Mouse (Mus musculus) MEL (cell line): Measurements from ENCODE around the gene 1600012H06Rik. TPM values are rescaled to one million over a fixed set of nuclear protein-coding genes. Genes with fewer than 3 reads are reported as not detected.
A peak's percentile ranks its signal among the peaks of the same experiment; 100 is the strongest.

Experiments
- DNase-seq: peaks from one replicate; pipeline ENCODE4 v3.0.0; 2011; ENCODE audit warnings: low read depth, low spot score
- H3K27ac ChIP-seq: 2 replicates; pipeline ENCODE4 v1.5.1; 2012; ENCODE audit warnings: low read depth, mild to moderate bottlenecking, control low read depth, low read length, moderate library complexity; ENCODE audit not compliant: control insufficient read depth
- H3K27me3 ChIP-seq, 2 experiments: fragments of 150-350 bp in 1 of 2; sonication (generic) in 1 of 2; 2 replicates each; pipeline ENCODE4 v1.6.1; 2012; ENCODE audit warnings: low read length in 2 of 2, mild to moderate bottlenecking in 2 of 2, improper control_type of control experiment in 1 of 2, moderate library complexity in 1 of 2; ENCODE audit not compliant: insufficient read depth in 2 of 2, control insufficient read depth in 1 of 2
- H3K36me3 ChIP-seq, 2 experiments: 2 replicates each; pipeline ENCODE4 v1.6.1; 2012 to 2014; ENCODE audit warnings: low read length in 2 of 2, improper control_type of control experiment in 1 of 2, inconsistent platforms in 1 of 2, mild to moderate bottlenecking in 1 of 2; ENCODE audit not compliant: insufficient read depth in 2 of 2, control insufficient read depth in 1 of 2
- H3K4me1 ChIP-seq, 2 experiments: fragments of 150-350 bp in 1 of 2; sonication (generic) in 1 of 2; 2 replicates each; pipeline ENCODE4 v1.6.1; 2012; ENCODE audit warnings: low read length in 2 of 2, improper control_type of control experiment in 1 of 2, mild to moderate bottlenecking in 1 of 2; ENCODE audit not compliant: insufficient read depth in 2 of 2, control insufficient read depth in 1 of 2
- H3K4me3 ChIP-seq, 2 experiments: fragments of 150-350 bp in 1 of 2; sonication (generic) in 1 of 2; 2 replicates each; pipeline ENCODE4 v1.5.1; 2012; ENCODE audit warnings: low read depth in 2 of 2, low read length in 2 of 2, mild to moderate bottlenecking in 2 of 2, moderate library complexity in 2 of 2, control low read depth in 1 of 2, improper control_type of control experiment in 1 of 2; ENCODE audit not compliant: control insufficient read depth in 1 of 2, insufficient read depth in 1 of 2
- H3K79me2 ChIP-seq: 2 replicates; pipeline ENCODE4 v1.6.1; 2012; ENCODE audit warnings: mild to moderate bottlenecking, low read length, moderate library complexity; ENCODE audit not compliant: control insufficient read depth, poor library complexity, insufficient read depth
- H3K9ac ChIP-seq: 2 replicates; pipeline ENCODE4 v1.6.1; 2012; ENCODE audit warnings: low read depth, mild to moderate bottlenecking, control low read depth, low read length, moderate library complexity; ENCODE audit not compliant: control insufficient read depth, poor library complexity, severe bottlenecking
- H3K9me3 ChIP-seq: fragments of 150-350 bp; sonication (generic); replicated peaks from 2 replicates; pipeline ENCODE4 v1.6.1; 2012; ENCODE audit warnings: mild to moderate bottlenecking, low read length, improper control_type of control experiment, moderate library complexity; ENCODE audit not compliant: insufficient read depth
- CTCF ChIP-seq, 3 experiments: IDR thresholded peaks in 2 of 3; conservative IDR thresholded peaks in 1 of 3; 2 replicates each; pipeline ENCODE4 v1.5.1; 2011 to 2012; ENCODE audit warnings: low read length in 3 of 3, low read depth in 2 of 3, mild to moderate bottlenecking in 2 of 3, improper control_type of control experiment in 1 of 3, inconsistent platforms in 1 of 3, mixed read lengths in 1 of 3, moderate library complexity in 1 of 3; ENCODE audit not compliant: control insufficient read depth in 1 of 3, insufficient read depth in 1 of 3, poor library complexity in 1 of 3, severe bottlenecking in 1 of 3
- E2F4 ChIP-seq: IDR thresholded peaks from 2 replicates; pipeline ENCODE4 v1.6.1; 2011; ENCODE audit warnings: low read depth, low read length, improper control_type of control experiment, borderline replicate concordance
- ELF1 ChIP-seq: IDR thresholded peaks from 2 replicates; pipeline ENCODE4 v1.6.1; 2014; ENCODE audit warnings: low read depth, mild to moderate bottlenecking, inconsistent platforms, low read length, improper control_type of control experiment, moderate library complexity
- EP300 ChIP-seq, 2 experiments: IDR thresholded peaks; 2 replicates each; pipeline ENCODE4 v1.6.1; 2011; ENCODE audit warnings: improper control_type of control experiment in 2 of 2, low read length in 2 of 2, low read depth in 1 of 2, mild to moderate bottlenecking in 1 of 2
- ETS1 ChIP-seq: IDR thresholded peaks from 2 replicates; pipeline ENCODE4 v1.6.1; 2012; ENCODE audit warnings: low read depth, mild to moderate bottlenecking, inconsistent platforms, low read length, improper control_type of control experiment, moderate library complexity
- GABPA ChIP-seq: IDR thresholded peaks from 2 replicates; pipeline ENCODE4 v1.6.1; 2012; ENCODE audit warnings: low read depth, mild to moderate bottlenecking, inconsistent platforms, low read length, improper control_type of control experiment, moderate library complexity
- GATA1 ChIP-seq: IDR thresholded peaks from 2 replicates; pipeline ENCODE4 v1.6.1; 2011; ENCODE audit warnings: low read depth, low read length, improper control_type of control experiment
- HCFC1 ChIP-seq: IDR thresholded peaks from 2 replicates; pipeline ENCODE4 v1.6.1; 2012; ENCODE audit warnings: low read depth, mild to moderate bottlenecking, inconsistent platforms, low read length, improper control_type of control experiment, moderate library complexity
- JUND ChIP-seq: IDR thresholded peaks from 2 replicates; pipeline ENCODE4 v1.6.1; 2011; ENCODE audit warnings: low read depth, mild to moderate bottlenecking, improper control_type of control experiment, low read length
- MAX ChIP-seq: IDR thresholded peaks from 2 replicates; pipeline ENCODE4 v1.6.1; 2011; ENCODE audit warnings: low read length, improper control_type of control experiment
- MAZ ChIP-seq: IDR thresholded peaks from 2 replicates; pipeline ENCODE4 v1.6.1; 2012; ENCODE audit warnings: low read depth, mild to moderate bottlenecking, inconsistent platforms, low read length, improper control_type of control experiment
- MXI1 ChIP-seq: IDR thresholded peaks from 2 replicates; pipeline ENCODE4 v1.6.1; 2011; ENCODE audit warnings: mild to moderate bottlenecking, low read depth, low read length, improper control_type of control experiment
- MYB ChIP-seq: IDR thresholded peaks from 2 replicates; pipeline ENCODE4 v1.6.1; 2011; ENCODE audit warnings: mild to moderate bottlenecking, low read depth, low read length, improper control_type of control experiment
- MYC ChIP-seq: IDR thresholded peaks from 2 replicates; pipeline ENCODE4 v1.6.1; 2011; ENCODE audit warnings: low read depth, mild to moderate bottlenecking, low read length, improper control_type of control experiment, moderate library complexity
- NELFE ChIP-seq: IDR thresholded peaks from 2 replicates; pipeline ENCODE4 v1.6.1; 2011; ENCODE audit warnings: low read depth, low read length, improper control_type of control experiment
- POLR2A ChIP-seq, 2 experiments: IDR thresholded peaks; 2 replicates each; pipeline ENCODE4 v1.6.1; 2011 to 2012; ENCODE audit warnings: low read length in 2 of 2, mild to moderate bottlenecking in 2 of 2, control low read depth in 1 of 2, improper control_type of control experiment in 1 of 2, low read depth in 1 of 2, moderate library complexity in 1 of 2; ENCODE audit not compliant: control insufficient read depth in 1 of 2, insufficient read depth in 1 of 2, poor library complexity in 1 of 2
- POLR2AphosphoS2 ChIP-seq: IDR thresholded peaks from 2 replicates; pipeline ENCODE4 v1.6.1; 2011; ENCODE audit warnings: low read length, improper control_type of control experiment
- POLR2AphosphoS5 ChIP-seq: IDR thresholded peaks from 2 replicates; pipeline ENCODE4 v1.6.1; 2012; ENCODE audit warnings: low read depth, borderline replicate concordance, mild to moderate bottlenecking, inconsistent platforms, low read length, moderate library complexity, mixed read lengths
- RCOR1 ChIP-seq: IDR thresholded peaks from 2 replicates; pipeline ENCODE4 v1.6.1; 2012; ENCODE audit warnings: low read depth, mild to moderate bottlenecking, inconsistent platforms, low read length, improper control_type of control experiment
- SIN3A ChIP-seq: IDR thresholded peaks from 2 replicates; pipeline ENCODE4 v1.6.1; 2012; ENCODE audit warnings: low read length, improper control_type of control experiment, inconsistent platforms
- TAL1 ChIP-seq: IDR thresholded peaks from 2 replicates; pipeline ENCODE4 v1.6.1; 2012; ENCODE audit warnings: mild to moderate bottlenecking, inconsistent platforms, low read length, moderate library complexity, mixed read lengths
- TBP ChIP-seq: IDR thresholded peaks from 2 replicates; pipeline ENCODE4 v1.8.0; 2011; ENCODE audit warnings: low read depth, low read length, improper control_type of control experiment
- UBTF ChIP-seq: IDR thresholded peaks from 2 replicates; pipeline ENCODE4 v1.6.1; 2012; ENCODE audit warnings: low read depth, mild to moderate bottlenecking, inconsistent platforms, low read length, improper control_type of control experiment, moderate library complexity, borderline replicate concordance; ENCODE audit not compliant: insufficient read depth
- ZMIZ1 ChIP-seq: IDR thresholded peaks from 2 replicates; pipeline ENCODE4 v1.6.1; 2012; ENCODE audit warnings: low read depth, mild to moderate bottlenecking, inconsistent platforms, low read length, improper control_type of control experiment, moderate library complexity
- polyA plus RNA-seq, 2 experiments: library from polyadenylated mRNA; stranded (reverse) in 1 of 2; unstranded in 1 of 2; fragments of >175 nt in 1 of 2; fragments of >200 nt in 1 of 2; gene quantifications; 2 replicates each; pipeline versions ENCODE4 v1.2.1 to v1.2.4; 2012; ENCODE audit warnings: low replicate concordance in 2 of 2, low read depth in 1 of 2; ENCODE audit not compliant: insufficient read length in 2 of 2, insufficient read depth in 1 of 2, missing spikeins in 1 of 2
- total RNA-seq: library from RNA; depleted of rRNA; stranded (reverse); fragments of 300-350 nt; gene quantifications from 2 replicates; pipeline ENCODE4 v1.2.3, GENCODE M21; 2012

1600012H06Rik gene
- total and polyA plus RNA-seq, 3 experiments: 5.0 to 6.5 TPM; not detected in 1

- Histone ChIP-seq H3K27me3 (no peaks in the 10 kb centered on the region), H3K79me2 (peaks cover 7% of the 10 kb centered on the region), H3K9ac (no peak overlapping the region), H3K36me3 (peaks cover 22 to 58% of the 10 kb centered on the region in 2 experiments), H3K4me1 (peaks cover 5 to 7% of the 10 kb centered on the region in 2 experiments; a peak in 3 of 4 replicates), H3K4me3 (no peak overlapping the region), H3K9me3 (no peaks in the 10 kb centered on the region), H3K27ac (no peak overlapping the region)
- TF ChIP-seq E2F4 (no peak), SIN3A (no peak), NELFE (no peak), POLR2AphosphoS5 (no peak), EP300 (IDR thresholded peaks at IDR 0.05; ENCODE audit: low read depth in 1 of 2, low read length in 2 of 2) (no peak), POLR2AphosphoS2 (no peak; the same call in 1 of the 2 replicates), CTCF (IDR thresholded peaks at IDR 0.05 in 2 of 3, conservative IDR thresholded peaks at IDR 0.05 in 1 of 3; ENCODE audit: control insufficient read depth in 1 of 3, insufficient read depth in 1 of 3, low read depth in 2 of 3, low read length in 3 of 3, poor library complexity in 1 of 3, severe bottlenecking in 1 of 3) (no peak), MAZ (no peak), GABPA (no peak), JUND (no peak), GATA1 (no peak), ELF1 (no peak), ZMIZ1 (no peak), MYC (no peak), TAL1 (no peak), MYB (no peak)
- no peak for DNase-seq
These were observed 6.3 kb downstream of the 1600012H06Rik start for GRCm38 (mm10) chr17:14949161-14949827.

- H3K79me2 ChIP-seq: peaks cover 23% of the 10 kb centered on the region
- peaks cover 37 to 73% of the 10 kb centered on the region in 2 experiments for H3K36me3 ChIP-seq
- no peaks in the 10 kb centered on the region for H3K27me3 ChIP-seq
- TF ChIP-seq TBP (0 out of 2 replicates have a peak, but pooled peaks have one; percentile 31), ELF1 (peak; percentile 65; the same call in 1 of the 2 replicates), ETS1 (0 out of 2 replicates have a peak, but pooled peaks have one; percentile 8), HCFC1 (no peak), MAX (0 out of 2 replicates have a peak, but pooled peaks have one; percentile 19), RCOR1 (no peak), GATA1 (peak; percentile 78), MXI1 (peak; percentile 24; the same call in 1 of the 2 replicates), POLR2A (IDR thresholded peaks at IDR 0.05; ENCODE audit: control insufficient read depth in 1 of 2, insufficient read depth in 1 of 2, low read depth in 1 of 2, low read length in 2 of 2, poor library complexity in 1 of 2) (peak in 1 of 2 experiments; percentile 48; a peak in 1 of 4 replicates), UBTF (no peak), NELFE (peak; percentile 34; the same call in 1 of the 2 replicates), MYC (0 out of 2 replicates have a peak, but pooled peaks have one; percentile 29), ZMIZ1 (no peak)
- H3K9ac ChIP-seq: no peak overlapping the region
- DNase-seq: peak; percentile 89
- peaks cover 7 to 17% of the 10 kb centered on the region in 2 experiments for H3K4me1 ChIP-seq
- H3K27ac ChIP-seq: no peak overlapping the region
- no peaks in the 10 kb centered on the region for H3K9me3 ChIP-seq
- H3K4me3 ChIP-seq: no peak overlapping the region
These were observed 10.5 kb downstream of the 1600012H06Rik start for GRCm38 (mm10) chr17:14953452-14953851.
